Mouse (Mus musculus) hindbrain, embryonic 16.5 days (tissue): Measurements from ENCODE around the gene Dohh. TPM values are rescaled to one million over a fixed set of nuclear protein-coding genes. Genes with fewer than 3 reads are reported as not detected.

Experiments used
- ATAC-seq: fragments of 200-750 bp; cut with Nextera tagmentation; 2 replicates; pipeline ENCODE4 v1.8.0; 2017; ENCODE audit warnings: moderate TSS enrichment, moderate library complexity
- H3K27ac ChIP-seq: fragments of 300-500 bp; sonication (generic); 2 replicates; pipeline ENCODE4 v1.5.1; 2014; ENCODE audit warnings: low read depth, mild to moderate bottlenecking, control low read depth, low read length, moderate library complexity
- H3K27me3 ChIP-seq: fragments of 300-500 bp; sonication (generic); replicated peaks from 2 replicates; pipeline ENCODE4 v1.6.1; 2014; ENCODE audit warnings: low read length; ENCODE audit not compliant: control insufficient read depth, insufficient read depth
- H3K36me3 ChIP-seq: fragments of 300-500 bp; sonication (generic); 2 replicates; pipeline ENCODE4 v1.6.1; 2014; ENCODE audit warnings: mild to moderate bottlenecking, low read length, moderate library complexity, mixed read lengths; ENCODE audit not compliant: control insufficient read depth, insufficient read depth
- H3K4me1 ChIP-seq: fragments of 300-500 bp; sonication (generic); 2 replicates; pipeline ENCODE4 v1.6.1; 2014; ENCODE audit warnings: low read depth, low read length; ENCODE audit not compliant: control insufficient read depth, insufficient read depth
- H3K4me2 ChIP-seq: fragments of 300-500 bp; sonication (generic); 2 replicates; pipeline ENCODE4 v1.6.1; 2014; ENCODE audit warnings: mild to moderate bottlenecking, low read length, control low read depth, moderate library complexity
- H3K4me3 ChIP-seq: fragments of 300-500 bp; sonication (generic); 2 replicates; pipeline ENCODE4 v1.5.1; 2014; ENCODE audit warnings: mild to moderate bottlenecking, low read length, control low read depth, moderate library complexity
- H3K9ac ChIP-seq: fragments of 300-500 bp; sonication (generic); 2 replicates; pipeline ENCODE4 v1.6.1; 2014; ENCODE audit warnings: low read depth, mild to moderate bottlenecking, control low read depth, low read length, moderate library complexity
- H3K9me3 ChIP-seq: fragments of 300-500 bp; sonication (generic); 2 replicates; pipeline ENCODE4 v1.6.1; 2014; ENCODE audit warnings: mild to moderate bottlenecking, low read length, moderate library complexity; ENCODE audit not compliant: control insufficient read depth
- WGBS: fragments of 180-500 bp; shearing (Covaris S2); extraction: QIAGEN DNeasy Blood & Tissue Kit; methylation state at CpG from one replicate; pipeline ENCODE4 v1.1.7; 2014; 5-methylcytosine and 5-hydroxymethylcytosine counted together
- microRNA-seq: library from miRNA; unstranded; fragments of <30 nt; microRNA quantifications from one replicate; pipeline ENCODE4, GENCODE M21; 2017
- polyA plus RNA-seq: library from polyadenylated mRNA; unstranded; fragments of >200 nt; fragmentation: Nextera tagmentation; extraction: Ambion mirVana; gene quantifications from 2 replicates; pipeline ENCODE4 v1.2.1, GENCODE M21; 2015

Dohh gene
- polyA plus RNA-seq, 1 experiment from 2014 or later, result 108 TPM

GRCm38 (mm10) chr10:81433541-81434289, 49.5 kb downstream of the Dohh start:
- Histone ChIP-seq H3K27me3 (no peaks in the 10 kb centered on the region), H3K4me1 (peaks cover 25% of the 10 kb centered on the region), H3K4me2 (peak overlapping the region; percentile 61; the same call in 1 of the 2 replicates), H3K4me3 (no peak overlapping the region), H3K9me3 (no peaks in the 10 kb centered on the region), H3K27ac (peak overlapping the region; percentile 25; the same call in 1 of the 2 replicates), H3K36me3 (no peaks in the 10 kb centered on the region), H3K9ac (no peak overlapping the region)
- no peak for ATAC-seq
- 59% methylated on average over 26 of the region's 26 CpGs for WGBS

- Histone ChIP-seq H3K36me3 (no peaks in the 10 kb centered on the region), H3K27me3 (no peaks in the 10 kb centered on the region), H3K27ac (peak overlapping the region; percentile 45), H3K4me2 (no peak overlapping the region), H3K9me3 (no peaks in the 10 kb centered on the region), H3K4me3 (no peak overlapping the region), H3K4me1 (peaks cover 22% of the 10 kb centered on the region), H3K9ac (no peak overlapping the region)
- ATAC-seq, result no peak
- WGBS, result 68% methylated on average over 15 of the region's 15 CpGs
Measured at GRCm38 (mm10) chr10:81434361-81435263, 50.4 kb downstream of the Dohh start.

GRCm38 (mm10) chr10:81435436-81435835, 51.2 kb downstream of the Dohh start:
- ATAC-seq, result peak; percentile 26; the same call in 1 of the 2 replicates
- WGBS, result 34% methylated on average over 3 of the region's 3 CpGs
- no peak overlapping the region for H3K9ac ChIP-seq

More at GRCm38 (mm10) chr10:81435436-81435835, 51.2 kb downstream of the Dohh start:
- Histone ChIP-seq H3K4me2 (no peak overlapping the region), H3K4me1 (peaks cover 20% of the 10 kb centered on the region), H3K27ac (peak overlapping the region; percentile 45), H3K9me3 (no peaks in the 10 kb centered on the region), H3K36me3 (no peaks in the 10 kb centered on the region), H3K27me3 (no peaks in the 10 kb centered on the region), H3K4me3 (no peak overlapping the region)

Small RNA genes within 50 kb of the gene (microRNA-seq; reads per million reads assigned to microRNA genes)
- gene Mir1191b, result 1.2 reads per million
- not detected for gene Mir6913

Other genes starting within 250 kb of the Dohh start
- gene Zbtb7a, start 249.2 kb upstream of the Dohh start, polyA plus RNA-seq, result 13.3 and 13.6 TPM in 2 replicates
- gene Pias4, start 216.5 kb upstream of the Dohh start, polyA plus RNA-seq, result 47.1 and 56.9 TPM in 2 replicates
- 525 and 551 TPM in 2 replicates for gene Eef2, start 207.8 kb upstream of the Dohh start, polyA plus RNA-seq
- gene Dapk3, start 201.4 kb upstream of the Dohh start, polyA plus RNA-seq, result 49.0 and 58.7 TPM in 2 replicates
- not detected in 2 replicates for gene 4930442H23Rik, start 200.6 kb upstream of the Dohh start, polyA plus RNA-seq
- 0.09 and 0.24 TPM in 2 replicates for gene Nmrk2, start 182.4 kb upstream of the Dohh start, polyA plus RNA-seq
- 85.0 and 85.6 TPM in 2 replicates for gene Atcay, start 153.6 kb upstream of the Dohh start, polyA plus RNA-seq
- 23.8 and 28.7 TPM in 2 replicates for gene Zfr2, start 151.3 kb upstream of the Dohh start, polyA plus RNA-seq
- 60.4 and 72.8 TPM in 2 replicates for gene Matk, start 131.5 kb upstream of the Dohh start, polyA plus RNA-seq
- 126 and 137 TPM in 2 replicates for gene Mrpl54, start 117.5 kb upstream of the Dohh start, polyA plus RNA-seq
- 39.2 and 41.8 TPM in 2 replicates for gene Apba3, start 117.5 kb upstream of the Dohh start, polyA plus RNA-seq
- 5.3 and 6.4 TPM in 2 replicates for gene Tjp3, start 92.8 kb upstream of the Dohh start, polyA plus RNA-seq
- gene Pip5k1c, start 91.5 kb upstream of the Dohh start, polyA plus RNA-seq, result 128 and 144 TPM in 2 replicates
- 26.3 and 30.6 TPM in 2 replicates for gene Cactin, start 63.3 kb upstream of the Dohh start, polyA plus RNA-seq
- gene Tbxa2r, start 55.7 kb upstream of the Dohh start, polyA plus RNA-seq, result 5.4 and 6.3 TPM in 2 replicates
- gene Gipc3, start 41.2 kb upstream of the Dohh start, polyA plus RNA-seq, result not detected in 2 replicates
- 31.7 TPM in 2 replicates for gene Hmg20b, start 33.9 kb upstream of the Dohh start, polyA plus RNA-seq
- gene Mfsd12, start 26.9 kb upstream of the Dohh start, polyA plus RNA-seq, result 17.5 and 19.0 TPM in 2 replicates
- 0.49 and 1.1 TPM in 2 replicates for gene 4930404N11Rik, start 18.6 kb upstream of the Dohh start, polyA plus RNA-seq
- 149 and 156 TPM in 2 replicates for gene Fzr1, start 5.9 kb upstream of the Dohh start, polyA plus RNA-seq
- gene Gm48551, start within 50 bp of the Dohh start, polyA plus RNA-seq, result 7.9 and 9.4 TPM in 2 replicates
- 1.5 and 2.2 TPM in 2 replicates for gene Gm48552, start 4.6 kb downstream of the Dohh start, polyA plus RNA-seq
- gene Smim24, start 8.6 kb downstream of the Dohh start, polyA plus RNA-seq, result 1.6 and 2.3 TPM in 2 replicates
- gene Nfic, start 71.2 kb downstream of the Dohh start, polyA plus RNA-seq, result 24.5 and 34.5 TPM in 2 replicates
- 60.1 and 63.6 TPM in 2 replicates for gene Celf5, start 98.3 kb downstream of the Dohh start, polyA plus RNA-seq
- 68.9 and 82.7 TPM in 2 replicates for gene Ncln, start 112.0 kb downstream of the Dohh start, polyA plus RNA-seq
- gene S1pr4, start 115.7 kb downstream of the Dohh start, polyA plus RNA-seq, result 0.65 and 0.79 TPM in 2 replicates
- 0.81 and 1.1 TPM in 2 replicates for gene Gna15, start 139.8 kb downstream of the Dohh start, polyA plus RNA-seq
- 96.0 and 104 TPM in 2 replicates for gene Gna11, start 160.8 kb downstream of the Dohh start, polyA plus RNA-seq
- 457 and 712 TPM in 2 replicates for gene Aes, start 175.1 kb downstream of the Dohh start, polyA plus RNA-seq
- gene Tle2, start 190.1 kb downstream of the Dohh start, polyA plus RNA-seq, result 40.9 and 50.2 TPM in 2 replicates
- 9.0 and 9.2 TPM in 2 replicates for gene Tle6, start 216.6 kb downstream of the Dohh start, polyA plus RNA-seq
- gene BC025920, start 221.8 kb downstream of the Dohh start, polyA plus RNA-seq, result 1.6 and 2.3 TPM in 2 replicates
- 35.8 and 46.0 TPM in 2 replicates for gene Sirt6, start 243.4 kb downstream of the Dohh start, polyA plus RNA-seq
- gene Ankrd24, start 244.1 kb downstream of the Dohh start, polyA plus RNA-seq, result 18.2 and 19.2 TPM in 2 replicates